Mouse (Mus musculus): ENCODE data around the gene 4933417A18Rik.
A peak's percentile ranks its signal among the peaks of the same experiment; 100 is the strongest.
"Not testable (repeated sequence)": the region's sequence is repeated elsewhere in the genome, so short reads cannot be mapped to it uniquely, and the experiment has no call there.

The 4933417A18Rik gene

DNA sequence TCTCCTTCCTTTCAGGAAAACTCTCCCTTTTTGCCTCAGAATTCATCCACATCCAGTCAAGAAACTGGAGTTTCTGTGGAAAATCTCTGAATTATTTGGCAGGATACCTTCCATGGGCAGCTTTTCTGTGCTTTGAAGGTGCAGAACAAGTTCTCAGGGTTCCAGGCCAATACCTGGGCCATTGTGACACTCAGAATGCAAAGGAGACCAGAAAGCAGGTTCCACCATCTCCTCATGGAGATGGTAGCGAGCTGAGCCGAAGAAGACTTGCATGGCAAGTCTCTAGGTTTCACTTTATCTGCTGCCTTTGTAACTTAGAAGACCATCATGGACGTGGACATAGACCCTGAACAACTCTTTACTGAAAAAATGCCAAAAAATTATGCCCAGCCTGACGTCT lies at the start of gene 4933417A18Rik, which contains the start of gene Fam217a:
TSS of gene 4933417A18Rik (plus strand) at position 200 of the 400 bp plus-strand sequence.
TSS of gene Fam217a (minus strand) at position 101 of the 400 bp plus-strand sequence.
- no peak for DNase-seq (ENCODE audit: extremely low read depth, low read depth, low spot score)

DNA sequence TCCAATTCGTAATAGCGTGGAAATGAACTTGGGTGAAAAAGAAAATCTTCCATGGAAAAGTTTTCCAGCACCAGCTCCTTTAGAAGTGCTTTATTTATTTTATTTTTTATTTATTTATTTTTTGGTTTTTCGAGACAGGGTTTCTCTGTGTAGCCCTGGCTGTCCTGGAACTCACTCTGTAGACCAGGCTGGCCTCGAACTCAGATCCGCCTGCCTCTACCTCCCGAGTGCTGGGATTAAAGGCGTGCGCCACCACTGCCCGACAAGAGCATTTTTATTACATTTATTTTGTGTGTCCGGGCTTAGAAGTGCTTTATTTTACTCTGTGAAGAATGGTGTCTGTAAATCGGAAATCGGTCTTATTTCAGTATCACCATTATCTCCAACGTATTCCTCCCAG lies 49.5 kb upstream of the 4933417A18Rik start:
- not testable (repeated sequence) for DNase-seq (ENCODE audit: extremely low read depth, low read depth, low spot score)

DNA sequence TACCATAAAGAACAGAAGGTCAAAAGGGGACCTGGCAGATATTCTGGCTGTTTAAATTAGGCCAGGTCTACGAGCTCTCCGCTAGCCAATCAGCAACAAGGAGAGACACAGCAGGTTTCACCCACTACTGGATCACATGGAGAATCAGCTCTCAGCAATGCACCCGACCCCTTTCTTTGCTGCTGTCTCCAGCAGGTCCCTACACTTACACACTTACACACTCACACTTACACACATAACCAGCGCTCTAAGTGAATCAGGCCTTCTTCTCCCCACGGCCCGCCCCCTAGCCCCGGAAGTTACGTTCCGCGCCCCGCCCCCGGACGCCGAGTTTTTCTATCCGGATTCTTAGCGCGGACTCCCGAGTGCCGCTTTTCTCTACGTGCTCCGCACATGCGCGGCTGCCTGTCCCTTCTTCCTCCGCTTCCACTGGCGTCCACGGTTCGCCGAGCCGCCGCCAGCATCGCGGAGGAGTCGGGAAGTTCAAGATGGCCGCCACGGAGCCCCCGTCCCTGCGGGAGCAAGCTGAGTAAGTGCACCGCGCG lies 49.0 kb upstream of the 4933417A18Rik start, which contains the start of gene Prpf4b:
TSS of gene Prpf4b (plus strand) at position 137 of the 545 bp plus-strand sequence.
- peak; percentile 31 for DNase-seq (ENCODE audit: extremely low read depth, low read depth, low spot score)

DNA sequence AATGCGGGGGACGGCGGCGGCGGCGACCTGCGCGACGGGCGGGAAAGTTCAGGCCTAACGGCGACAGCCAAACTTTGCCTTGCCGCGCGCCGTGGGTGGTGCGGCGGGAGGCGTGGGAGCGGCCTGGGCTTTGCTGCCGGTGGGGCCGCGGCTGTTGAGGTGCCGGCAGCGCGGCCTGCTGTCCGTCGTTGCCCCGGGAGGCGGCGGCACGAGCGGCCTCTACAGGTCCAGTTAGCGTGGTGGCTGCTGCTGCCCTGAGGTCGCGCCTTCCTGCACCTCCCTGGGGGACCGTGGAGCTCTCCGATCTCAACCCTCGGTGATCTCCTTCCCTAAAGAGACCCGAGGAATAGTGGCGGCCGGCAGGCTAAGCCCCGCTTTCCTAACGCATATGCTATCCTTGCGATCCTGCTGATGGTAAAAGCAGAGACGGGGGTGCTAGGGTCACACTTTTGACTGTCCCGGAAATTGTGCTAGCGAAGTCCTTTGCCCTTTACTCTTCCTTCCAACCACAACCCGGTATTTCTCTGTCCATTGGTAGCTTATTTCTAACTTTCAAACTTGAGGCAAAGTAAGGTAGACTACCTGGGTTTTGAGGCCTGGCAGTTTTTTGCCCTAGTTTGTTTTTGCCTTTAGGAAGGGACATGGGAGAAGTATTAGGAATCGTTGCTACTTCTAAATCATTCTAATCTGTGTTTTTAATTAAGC lies 48.3 kb upstream of the 4933417A18Rik start:
- DNase-seq (ENCODE audit: extremely low read depth, low read depth, low spot score): no peak

DNA sequence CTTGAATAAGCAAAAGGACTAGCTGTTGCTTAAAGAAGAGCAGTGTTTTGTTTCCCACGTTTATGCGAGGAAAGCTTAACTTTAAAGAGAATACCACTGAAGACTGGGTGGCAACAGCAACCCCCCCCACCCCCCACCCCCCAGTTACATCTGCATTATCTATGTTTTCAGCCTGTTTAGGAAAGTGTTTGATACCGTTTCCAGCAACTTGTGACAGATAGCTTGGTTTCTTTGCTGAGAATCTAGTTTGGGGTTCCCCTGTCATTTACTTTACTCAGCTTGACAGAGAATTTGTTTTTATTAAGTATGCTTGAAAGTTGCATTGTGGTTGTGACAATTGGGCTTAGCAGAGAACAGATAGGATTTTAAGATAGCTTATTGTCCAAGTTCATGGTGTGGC lies 47.7 kb upstream of the 4933417A18Rik start:
- no peak for DNase-seq (ENCODE audit: extremely low read depth, low read depth, low spot score)

DNA sequence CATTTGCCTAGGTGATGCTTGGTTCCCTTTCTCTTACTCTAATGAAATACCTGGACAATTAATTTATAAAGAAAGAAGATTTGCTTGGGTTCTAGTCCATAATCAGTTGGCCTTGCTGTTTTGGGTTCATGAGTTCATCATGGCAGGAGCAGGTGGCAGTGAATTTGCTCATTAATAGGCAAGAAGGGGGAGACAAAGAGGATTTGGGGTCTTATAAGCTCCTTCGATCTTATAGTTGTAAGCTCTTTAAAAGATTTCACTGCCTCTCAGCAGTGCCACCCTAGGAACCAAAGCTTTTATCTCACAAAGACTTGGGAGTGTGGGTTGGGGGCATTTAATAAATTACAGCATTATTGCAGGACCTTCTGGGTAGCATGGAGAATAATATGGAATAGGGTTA lies 31.3 kb upstream of the 4933417A18Rik start:
- no peak for DNase-seq (ENCODE audit: extremely low read depth, low read depth, low spot score)

DNA sequence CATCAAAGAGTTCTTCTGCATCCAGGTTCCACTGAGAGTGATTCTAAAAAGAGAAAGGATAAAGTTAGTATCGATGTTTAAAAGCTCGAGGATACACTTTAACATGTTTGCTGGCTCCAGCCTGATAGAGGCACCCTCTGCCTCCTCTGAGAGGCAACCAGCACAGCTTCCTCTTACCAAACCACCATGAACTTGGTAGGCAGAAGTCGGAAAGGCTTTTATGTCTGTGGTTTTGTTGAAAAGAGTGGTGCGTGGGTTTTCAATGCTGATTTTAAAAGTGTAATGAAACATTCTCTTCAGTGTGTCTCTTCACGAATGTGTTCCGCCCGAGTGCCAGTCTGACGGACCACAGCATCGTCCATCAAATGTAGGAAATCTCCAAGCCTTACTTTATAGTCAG lies 9.6 kb upstream of the 4933417A18Rik start:
- no peak for DNase-seq (ENCODE audit: extremely low read depth, low read depth, low spot score)

DNA sequence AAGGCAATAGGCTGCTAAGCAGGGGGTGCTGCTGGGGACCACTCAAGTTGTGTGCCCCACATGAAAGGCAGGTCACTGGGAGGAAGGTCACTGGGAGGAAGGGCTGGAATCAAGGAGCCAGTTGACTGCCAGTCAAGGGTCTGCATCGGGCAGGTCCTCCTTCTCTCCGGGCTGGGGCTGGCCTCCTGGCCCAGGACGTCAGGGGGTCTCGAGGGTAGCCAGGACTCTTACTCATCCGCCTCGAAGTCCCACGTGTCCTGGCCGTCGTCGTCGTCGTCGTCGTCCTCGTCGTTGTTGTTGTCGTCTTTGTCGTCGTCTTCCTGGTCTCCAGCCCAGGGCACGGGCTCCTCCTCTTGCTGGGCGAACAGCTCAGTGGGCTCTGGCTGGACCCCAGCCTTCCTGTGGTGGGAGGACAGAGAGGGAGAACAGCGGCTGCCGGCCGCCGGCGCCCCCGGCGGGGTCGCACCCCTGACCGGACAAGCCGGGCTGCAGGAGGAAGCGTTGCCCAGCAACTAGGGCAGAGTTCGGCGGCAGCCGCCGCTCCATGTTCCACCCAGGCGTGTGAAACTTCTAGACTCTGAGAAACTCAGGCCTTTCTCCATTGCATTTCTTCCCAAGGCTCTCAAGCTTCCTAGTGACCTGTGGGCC lies 7.6 kb upstream of the 4933417A18Rik start:
- DNase-seq (ENCODE audit: extremely low read depth, low read depth, low spot score): no peak

DNA sequence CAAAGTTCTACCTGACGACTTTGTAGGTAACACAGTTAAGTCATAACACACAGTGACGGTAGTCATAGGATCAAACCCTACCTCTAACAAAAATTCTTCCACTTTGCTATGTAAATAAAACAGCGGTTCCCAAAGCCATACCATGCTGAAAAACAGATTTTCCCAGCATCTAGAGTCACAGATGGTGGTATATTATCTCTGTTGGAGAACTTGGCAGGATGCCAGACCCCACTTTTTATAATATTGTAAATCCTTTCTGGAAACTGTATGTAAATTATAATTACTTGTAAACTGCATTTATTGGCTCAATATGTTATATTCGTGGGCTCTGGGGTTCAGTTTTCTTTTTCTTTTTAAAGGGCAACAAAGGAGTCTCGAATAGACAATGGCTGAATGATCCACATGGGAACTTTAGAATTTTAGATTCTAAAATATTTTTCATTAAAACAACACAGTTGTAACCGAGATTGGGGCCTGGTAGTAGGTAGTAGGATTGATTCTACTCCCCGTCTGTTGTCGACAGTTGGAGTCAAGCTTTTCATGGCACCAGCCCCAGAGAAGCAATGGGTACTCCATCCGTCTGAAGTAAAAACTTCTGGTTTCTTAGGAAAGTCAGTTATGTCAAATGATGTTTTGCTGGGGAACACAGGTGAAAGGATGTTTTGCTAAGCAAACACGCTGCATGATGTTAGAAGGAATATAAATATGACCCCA lies 10.9 kb downstream of the 4933417A18Rik start:
- no peak for DNase-seq (ENCODE audit: extremely low read depth, low read depth, low spot score)

DNA sequence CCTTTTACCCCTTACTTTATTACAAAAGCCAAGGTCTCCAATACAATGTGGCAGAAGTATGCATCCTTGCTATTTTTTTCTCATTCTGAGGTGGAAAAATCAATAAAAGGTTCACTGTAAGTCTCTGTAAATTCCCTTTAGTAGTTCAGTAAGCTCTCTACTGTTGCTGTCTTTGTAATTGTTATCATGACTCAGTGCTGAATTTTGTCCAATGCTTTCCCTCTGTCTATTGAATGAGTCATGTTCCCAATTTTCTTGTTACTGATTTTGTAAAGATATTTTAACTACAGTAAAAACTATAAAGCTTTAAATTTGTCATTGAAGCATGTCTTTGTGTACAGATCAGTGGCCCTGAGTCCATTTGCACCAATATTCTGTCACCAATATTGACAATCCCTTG lies 18.2 kb downstream of the 4933417A18Rik start:
- no peak for DNase-seq (ENCODE audit: extremely low read depth, low read depth, low spot score)

DNA sequence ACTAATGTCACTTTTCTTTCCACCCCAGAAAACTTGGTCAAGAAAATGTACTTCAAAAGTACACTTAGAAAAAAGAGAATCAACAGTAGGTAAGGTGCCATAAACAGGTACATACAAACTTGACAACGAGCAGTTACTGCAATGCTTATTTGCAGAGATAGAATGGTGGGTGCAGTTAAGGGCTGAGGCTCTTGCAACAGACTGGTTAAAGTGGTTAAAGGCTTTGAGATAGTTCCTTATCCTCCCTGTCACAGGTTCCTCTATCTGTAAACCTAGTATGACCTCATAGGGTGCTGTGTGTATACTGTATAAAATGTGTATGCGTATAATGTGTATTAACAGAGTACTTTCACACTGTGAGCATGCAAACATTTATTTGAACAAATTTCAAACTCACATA lies 27.2 kb downstream of the 4933417A18Rik start:
- DNase-seq (ENCODE audit: extremely low read depth, low read depth, low spot score): not testable (repeated sequence)

DNA sequence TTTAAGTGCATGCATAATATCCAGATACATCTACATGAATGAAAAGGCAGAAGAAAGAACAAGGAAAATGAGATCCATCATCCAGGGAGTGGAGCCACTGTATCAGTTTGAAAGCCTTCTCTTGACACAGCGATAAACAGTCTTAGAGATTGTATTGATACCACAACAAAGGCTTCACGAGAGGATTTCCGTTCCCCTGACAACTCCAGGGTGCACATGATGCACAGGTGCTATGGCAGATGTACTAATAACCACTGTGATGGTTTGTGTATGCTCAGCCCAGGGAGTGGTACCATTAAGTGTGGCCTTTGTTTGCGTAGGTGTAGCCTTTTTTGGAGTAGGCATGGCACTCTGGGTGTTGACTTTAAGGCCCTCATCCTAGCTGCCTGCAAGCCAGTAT lies 32.7 kb downstream of the 4933417A18Rik start:
- DNase-seq (ENCODE audit: extremely low read depth, low read depth, low spot score): no peak

DNA sequence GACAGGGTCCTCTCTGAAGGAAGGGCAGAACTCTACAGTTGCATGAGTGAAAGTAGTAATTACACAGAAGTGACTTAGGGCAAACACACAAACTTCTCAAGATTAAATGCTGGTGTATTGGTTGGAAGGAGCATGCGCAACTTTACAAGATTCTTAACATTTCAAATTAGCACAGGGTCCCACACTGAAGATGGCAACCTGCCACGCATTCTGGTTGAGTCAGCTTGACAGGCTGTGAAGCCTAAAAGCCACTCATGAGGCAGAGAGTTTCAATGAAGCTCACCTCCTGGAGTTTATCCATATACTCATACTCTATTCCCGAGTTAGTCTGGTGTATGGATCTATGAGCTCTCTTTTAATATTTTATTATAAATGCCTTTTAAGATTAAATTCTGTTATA lies 33.9 kb downstream of the 4933417A18Rik start:
- not testable (repeated sequence) for DNase-seq (ENCODE audit: extremely low read depth, low read depth, low spot score)

DNA sequence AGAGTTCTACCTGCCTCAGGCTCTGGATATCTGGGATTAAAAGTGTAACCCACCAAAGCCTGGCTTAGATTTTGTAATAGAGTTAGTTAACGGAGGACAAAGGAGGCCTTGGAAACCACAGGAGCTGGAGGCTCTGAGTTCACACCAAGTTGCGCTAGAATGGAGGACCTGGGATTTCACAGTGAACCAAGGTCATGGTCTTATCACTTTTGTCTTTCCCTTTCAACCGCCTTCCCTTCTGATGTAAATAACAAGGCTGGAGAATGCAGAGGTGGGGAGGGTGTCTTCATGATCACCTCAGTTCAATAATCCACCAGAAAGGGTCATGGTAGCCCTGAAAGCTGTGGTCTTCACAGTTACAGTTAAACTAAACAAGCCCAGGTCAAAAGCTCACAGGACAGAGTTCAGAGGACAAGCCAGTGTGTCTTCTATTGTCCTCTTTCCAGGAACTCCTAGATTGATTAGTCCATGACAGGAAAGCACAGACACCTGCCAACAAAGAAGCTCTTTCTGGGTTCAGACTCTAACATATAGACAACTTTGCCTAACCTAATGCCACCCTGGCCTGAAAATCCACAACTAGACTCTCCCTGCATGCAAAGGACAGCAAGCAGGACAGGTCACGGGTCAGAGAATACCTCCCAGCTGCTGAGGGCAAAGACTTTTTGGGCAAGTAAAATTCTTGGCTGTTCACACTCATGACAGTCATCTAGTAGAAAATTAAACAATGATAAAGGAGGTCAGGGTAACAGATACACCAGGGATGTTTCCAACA lies 37.0 kb downstream of the 4933417A18Rik start:
- DNase-seq (ENCODE audit: extremely low read depth, low read depth, low spot score): no peak

DNA sequence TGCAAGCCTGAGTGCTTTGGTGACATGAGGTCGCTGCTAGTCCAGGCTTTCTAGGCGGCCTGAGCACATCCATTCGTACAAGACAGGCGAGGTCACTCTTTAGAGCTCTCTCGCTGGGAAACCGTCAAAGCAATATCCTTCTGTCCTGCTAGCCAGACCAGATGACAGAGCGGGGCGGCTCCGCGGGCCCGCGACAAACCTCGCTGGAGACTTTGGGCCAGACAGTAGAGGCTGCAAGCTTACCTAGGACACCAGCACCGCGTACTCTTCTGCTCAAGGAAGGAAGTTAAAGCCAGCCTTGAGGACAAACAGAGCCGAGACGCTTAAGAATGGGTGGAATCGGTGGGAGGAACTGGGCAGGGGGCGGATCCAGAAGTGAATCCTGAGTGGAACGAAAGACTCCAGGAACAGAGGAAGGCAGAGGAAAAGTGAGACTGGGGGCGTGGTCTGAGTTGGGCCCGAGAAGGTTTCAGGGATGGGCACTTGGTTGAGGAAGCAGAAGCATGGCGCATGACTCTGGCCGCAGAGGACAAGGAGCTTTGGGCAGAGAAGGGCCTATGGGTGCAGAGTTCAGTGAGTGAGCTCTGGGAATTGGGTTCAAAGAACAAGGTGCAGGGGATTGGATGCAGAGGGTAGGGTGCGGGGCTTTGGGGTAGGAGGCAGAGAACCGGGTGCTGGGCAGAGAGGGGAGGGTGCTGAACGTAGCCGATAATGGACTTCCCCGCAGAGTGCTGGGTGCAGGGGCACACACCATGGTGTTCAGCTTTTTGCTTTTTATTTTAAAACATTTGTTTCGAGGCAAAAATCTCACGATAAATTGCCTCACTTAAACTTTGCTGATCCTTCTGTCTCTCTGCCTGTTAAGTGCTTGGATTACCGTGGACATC lies 39.5 kb downstream of the 4933417A18Rik start, which contains the start of gene Eci3:
TSS of gene Eci3 (minus strand) at position 300 of the 887 bp plus-strand sequence.
- no peak for DNase-seq (ENCODE audit: extremely low read depth, low read depth, low spot score)

DNA sequence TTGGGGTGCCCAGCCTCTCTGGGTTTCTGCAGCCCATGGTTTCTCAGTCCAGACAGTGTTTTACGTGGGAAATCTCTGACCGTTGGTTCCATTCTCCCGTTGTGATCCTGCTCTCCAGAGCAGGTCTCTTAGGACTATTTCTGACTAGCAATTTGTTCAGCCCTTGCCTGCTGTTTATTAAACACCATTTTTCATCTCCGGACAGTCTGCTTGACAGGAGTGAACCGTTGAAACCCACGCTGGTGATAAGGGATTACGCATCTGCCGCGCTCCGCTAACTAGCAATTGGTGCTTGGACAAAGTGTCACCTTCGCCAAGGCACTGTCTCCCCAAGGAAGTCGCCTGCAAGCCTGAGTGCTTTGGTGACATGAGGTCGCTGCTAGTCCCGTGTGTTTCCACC lies 40.2 kb downstream of the 4933417A18Rik start:
- no peak for DNase-seq (ENCODE audit: extremely low read depth, low read depth, low spot score)

DNA sequence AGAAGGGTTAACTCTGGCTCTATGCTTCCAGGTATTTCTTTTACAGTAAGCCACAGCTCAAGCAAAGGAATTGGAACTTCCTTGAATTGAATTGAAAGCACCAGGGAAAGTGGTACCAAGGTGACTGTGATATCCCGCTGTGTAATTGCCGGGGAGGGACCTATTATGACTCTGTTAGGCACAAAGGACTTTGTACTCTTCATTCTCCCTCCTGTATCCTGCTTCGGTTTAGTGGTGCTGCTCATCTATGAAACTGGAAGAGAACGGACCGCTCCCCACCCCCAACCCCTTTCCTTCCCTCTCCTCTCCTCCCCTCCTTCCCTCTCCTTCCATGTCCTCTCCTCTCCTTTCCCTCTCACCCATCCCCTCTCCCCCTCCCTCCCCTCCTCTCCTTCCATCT lies 40.7 kb downstream of the 4933417A18Rik start:
- DNase-seq (ENCODE audit: extremely low read depth, low read depth, low spot score): no peak

DNA sequence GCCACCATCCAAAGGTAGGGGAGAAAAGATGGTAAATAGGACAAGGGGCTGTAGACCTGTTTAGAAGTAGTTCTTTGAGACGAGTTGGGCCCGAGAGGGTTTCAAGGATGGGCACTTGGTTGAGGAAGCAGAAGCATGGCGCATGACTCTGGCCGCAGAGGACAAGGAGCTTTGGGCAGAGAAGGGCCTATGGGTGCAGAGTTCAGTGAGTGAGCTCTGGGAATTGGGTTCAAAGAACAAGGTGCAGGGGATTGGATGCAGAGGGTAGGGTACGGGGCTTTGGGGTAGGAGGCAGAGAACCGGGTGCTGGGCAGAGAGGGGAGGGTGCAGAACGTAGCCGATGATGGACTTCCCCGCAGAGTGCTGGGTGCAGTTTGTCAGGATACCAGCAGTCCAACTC lies 41.4 kb downstream of the 4933417A18Rik start:
- not testable (repeated sequence) for DNase-seq (ENCODE audit: extremely low read depth, low read depth, low spot score)

DNA sequence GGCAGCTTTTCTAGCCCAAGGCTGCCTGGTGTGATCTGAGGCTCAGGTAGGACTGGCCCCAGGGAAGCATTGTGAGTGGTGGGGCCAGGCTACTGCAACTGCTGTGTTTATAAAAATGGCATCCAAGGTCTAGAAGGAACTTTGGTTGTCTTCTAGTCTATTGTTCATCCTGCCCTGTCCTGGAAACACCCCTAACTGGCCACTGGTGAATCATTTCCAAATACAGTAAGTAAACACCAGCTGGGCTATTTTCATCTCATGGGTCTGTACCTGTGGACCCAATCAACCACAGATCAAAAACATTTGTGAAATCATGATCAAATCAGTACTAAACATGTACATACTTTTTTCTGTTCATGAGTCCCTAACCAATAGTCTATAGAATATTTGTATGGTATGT lies 48.2 kb downstream of the 4933417A18Rik start:
- not testable (repeated sequence) for DNase-seq (ENCODE audit: extremely low read depth, low read depth, low spot score)

DNA sequence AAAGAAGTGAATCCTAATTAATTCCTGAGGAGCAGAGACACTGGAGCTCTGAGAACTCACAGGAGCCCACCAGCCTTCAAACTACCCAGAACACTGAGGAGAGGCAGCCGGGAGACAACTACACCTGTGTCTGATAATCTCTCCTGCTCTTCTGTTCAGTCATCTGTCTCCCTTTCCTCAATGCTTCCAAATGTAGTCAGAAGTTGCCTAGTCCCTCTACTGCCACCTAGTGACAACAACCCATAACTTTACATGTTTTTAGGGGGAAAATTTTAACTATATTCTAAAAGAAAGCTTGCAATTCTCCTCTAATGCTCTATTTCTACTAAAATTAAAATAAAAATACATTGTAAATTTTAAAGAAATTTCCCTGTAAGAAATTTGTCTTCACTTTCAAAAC lies 48.9 kb downstream of the 4933417A18Rik start:
- no peak for DNase-seq (ENCODE audit: extremely low read depth, low read depth, low spot score)
